Mouse (Mus musculus) heart, adult 2 months (tissue): Measurements from ENCODE around the gene Tsen2.

Experiments used
- CTCF ChIP-seq: fragments of 200-600 bp; IDR thresholded peaks from 2 replicates; pipeline ENCODE4 v1.8.1; 2022; ENCODE audit warnings: antibody characterized with exemption, mild to moderate bottlenecking, moderate library complexity
- EP300 ChIP-seq: fragments of 200-500 bp; IDR thresholded peaks from 2 replicates; pipeline ENCODE4 v1.6.1; 2011; ENCODE audit warnings: low read depth, low read length, control low read depth; ENCODE audit not compliant: insufficient read depth
- POLR2A ChIP-seq: fragments of 200-500 bp; IDR thresholded peaks from 2 replicates; pipeline ENCODE4 v1.6.1; 2011; ENCODE audit warnings: mild to moderate bottlenecking, low read depth, low read length, control low read depth; ENCODE audit not compliant: insufficient read depth

DNA sequence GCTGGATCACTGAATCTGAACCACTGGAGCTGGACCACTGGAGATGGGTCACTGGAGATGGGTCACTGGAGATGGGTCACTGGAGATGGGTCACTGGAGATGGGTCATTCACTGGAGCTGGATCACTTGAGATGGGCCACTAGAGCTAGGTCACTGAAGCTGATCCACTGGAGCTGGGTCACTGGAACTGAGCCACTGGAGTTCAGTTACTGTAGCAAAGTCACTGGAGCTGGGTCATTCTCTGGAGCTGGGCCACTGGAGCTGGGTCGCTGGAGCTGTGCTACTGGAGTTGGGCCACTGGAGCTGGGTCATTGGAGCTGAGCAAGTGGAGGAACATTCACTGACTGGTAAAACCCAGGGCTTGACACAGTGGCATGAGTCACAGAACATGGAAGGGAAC, 38.0 kb upstream of the Tsen2 start:
- TF ChIP-seq POLR2A (no peak), CTCF (no peak), EP300 (no peak)
